Mouse (Mus musculus): Measurements from ENCODE around the gene 2410137M14Rik.

DNA sequence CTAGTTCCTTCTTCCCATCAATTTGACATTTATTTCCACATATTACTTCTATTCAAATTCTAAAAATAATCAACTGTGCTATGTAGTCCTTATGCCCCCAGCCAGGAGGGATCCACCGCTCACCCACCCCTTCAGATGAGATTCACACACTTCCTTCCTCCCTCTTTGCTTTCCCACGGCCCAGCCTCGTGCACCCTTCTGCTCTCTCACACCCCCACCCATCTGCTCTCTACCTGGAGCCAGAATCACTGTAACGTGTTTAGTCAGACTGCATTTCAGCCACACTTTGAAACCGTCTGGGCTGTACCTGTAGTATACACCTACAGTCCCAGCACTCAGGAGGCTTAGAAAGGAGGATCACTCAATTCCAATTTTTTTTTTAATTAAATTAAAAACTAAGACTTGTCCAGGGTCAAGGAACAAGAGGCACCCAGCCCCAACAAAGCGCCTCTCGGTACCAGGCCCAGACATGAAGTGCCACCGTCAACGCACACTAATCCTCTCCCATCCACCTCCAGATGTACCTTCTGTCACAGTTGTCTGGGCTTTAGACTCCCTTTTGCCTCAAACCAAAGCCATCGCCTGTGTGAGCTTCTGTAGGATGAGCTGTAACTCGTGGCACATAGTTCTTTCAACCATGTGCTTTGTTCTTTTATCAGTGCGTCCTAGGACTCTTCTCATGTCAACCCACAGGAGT lies 51.7 kb downstream of the 2410137M14Rik start:
- TF ChIP-seq CTCF (IDR thresholded peaks at IDR 0.05; ENCODE audit: low read depth, low read length) (no peak), POLR2A (IDR thresholded peaks at IDR 0.05; ENCODE audit: borderline replicate concordance, low read depth, low read length) (no peak)

All from bone marrow macrophage, adult 2 months (primary cell).